Mouse (Mus musculus): ENCODE measurements around the gene Gnpat.

The Gnpat gene

DNA sequence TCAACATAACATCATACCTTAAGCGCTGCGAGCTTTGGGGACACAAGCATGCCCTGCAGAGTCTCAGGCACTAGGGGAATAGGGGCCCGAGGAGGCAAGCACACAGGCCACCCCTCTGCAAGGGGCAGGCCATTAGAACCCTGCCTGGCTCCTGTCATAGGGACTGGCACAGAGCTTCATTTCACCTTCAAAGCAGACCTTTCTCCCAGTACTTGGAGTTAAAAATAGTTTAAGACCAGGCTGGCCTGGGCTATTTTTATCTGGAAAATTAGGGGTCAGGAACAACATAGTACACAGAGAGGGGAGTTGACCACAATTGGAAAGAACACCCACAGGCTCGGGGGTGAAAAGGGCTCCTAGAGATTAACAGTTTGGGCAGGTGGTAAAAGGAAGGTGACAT is 74.5 kb downstream of the Gnpat start:
- no peak for DNase-seq (ENCODE audit: low read depth, low spot score)
